In the genomic region with DNA sequence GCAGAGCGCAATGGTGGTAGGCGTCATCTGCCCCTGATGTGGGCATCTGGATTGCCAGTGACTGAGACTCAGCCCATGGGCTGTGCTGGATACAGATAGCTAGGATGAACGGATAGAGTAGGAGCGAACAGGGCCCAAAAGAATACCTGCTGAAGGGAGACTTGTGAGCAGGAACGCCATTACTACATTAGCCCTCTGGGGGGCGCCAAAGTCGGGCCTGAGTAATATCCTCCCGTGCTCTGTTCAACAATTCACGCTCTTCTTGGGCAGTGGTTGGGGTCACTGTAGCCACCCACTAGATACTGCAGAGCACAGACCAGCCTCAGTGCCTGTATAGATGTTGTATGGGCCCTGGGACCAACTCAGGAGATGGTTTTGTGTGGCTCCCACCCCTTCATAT, we compare ENCODE assay signal across 10 mouse cellular contexts. TPM values are rescaled to one million over a fixed set of nuclear protein-coding genes. Genes with fewer than 3 reads are reported as not detected.
DNase-seq lines count a peak whose midpoint lies in the region; TF ChIP-seq lines count a peak whose summit lies in the region.
"Had no signal": no experiment of that assay in that cellular context is flagged by ENCODE, and none has a peak within 500 bp of the region (broad histone marks: within the 10 kb centered on the region; RNA-seq: fewer than 3 reads in every experiment).

No protein-coding gene starts in this region.

- no peak overlapping the region for H3K9ac ChIP-seq in ES-Bruce4 (ENCODE audit: low read depth, poor library complexity, severe bottlenecking)
- H3K9ac ChIP-seq: limb, embryonic 15.5 days had no signal

- H3K36me3 ChIP-seq in ES-Bruce4 (ENCODE audit: control insufficient read depth, insufficient read depth, low read length, poor library complexity, severe bottlenecking), result no peaks in the 10 kb centered on the region
- H3K36me3 ChIP-seq: limb, embryonic 15.5 days had no signal

- no peak for TF ChIP-seq EP300 in ES-Bruce4 (IDR thresholded peaks at IDR 0.05; ENCODE audit: insufficient read depth, low read depth, low read length)

- WGBS in bone marrow, adult 2 months, result 30% methylated on average over 9 of the region's 9 CpGs

- H3K4me3 ChIP-seq in ES-Bruce4 (ENCODE audit: low read depth, low read length), result no peak overlapping the region
- no peak overlapping the region for H3K4me3 ChIP-seq in bone marrow, adult 2 months (replicated peaks; ENCODE audit: control insufficient read depth, low read depth, low read length)
- H3K4me3 ChIP-seq: limb, embryonic 15.5 days had no signal

- no peak for TF ChIP-seq POLR2A in ES-Bruce4 (IDR thresholded peaks at IDR 0.05; ENCODE audit: insufficient read depth, low read length)
- TF ChIP-seq POLR2A in bone marrow, adult 2 months (IDR thresholded peaks at IDR 0.05; ENCODE audit: borderline replicate concordance, control insufficient read depth, low read depth, low read length), result no peak

- intact Hi-C loops in left cerebral cortex, postnatal 4 days (cut with DNase I), result no loop called here
- intact Hi-C loops in left cerebral cortex, postnatal 25 days (cut with DNase I), result loop anchor here (5.0 kb wide), 1 partner anchor 71 kb away; no protein-coding TSS in a partner anchor

- H3K9me3 ChIP-seq in ES-Bruce4 (replicated peaks; ENCODE audit: control insufficient read depth, insufficient read depth, low read length, poor library complexity, severe bottlenecking), result no peaks in the 10 kb centered on the region
- H3K9me3 ChIP-seq: limb, embryonic 15.5 days had no signal

- peak; percentile 45 for DNase-seq in left cerebral cortex, postnatal 4 days
- DNase-seq in left cerebral cortex, postnatal 25 days (ENCODE audit: low spot score in 2 of 2), result no peak
- DNase-seq in induced T-regulatory cell, adult 2 months (ENCODE audit: low read depth), result peak; percentile 34
- DNase-seq in heart, adult 9 months (ENCODE audit: low spot score in 2 of 2), result no peak
- DNase-seq in right cerebral cortex, postnatal 10 days (ENCODE audit: low spot score in 2 of 2), result no peak
- DNase-seq: heart, postnatal 14 days; kidney, postnatal 25 days had no signal

- peak; percentile 71 for TF ChIP-seq CTCF in ES-Bruce4 (IDR thresholded peaks at IDR 0.05; ENCODE audit: low read depth, low read length)
- TF ChIP-seq CTCF in bone marrow, adult 2 months (IDR thresholded peaks at IDR 0.05; ENCODE audit: control insufficient read depth, insufficient read depth, low read length), result peak; percentile 30; the same call in 1 of the 2 replicates

- H3K27me3 ChIP-seq in ES-Bruce4 (ENCODE audit: control insufficient read depth, insufficient read depth, low read length, poor library complexity, severe bottlenecking), result no peaks in the 10 kb centered on the region

- no peaks in the 10 kb centered on the region for H3K4me1 ChIP-seq in ES-Bruce4 (ENCODE audit: control insufficient read depth, insufficient read depth, low read length)
- no peaks in the 10 kb centered on the region for H3K4me1 ChIP-seq in bone marrow, adult 2 months (ENCODE audit: control insufficient read depth, insufficient read depth, low read length)

- H3K27ac ChIP-seq in ES-Bruce4 (ENCODE audit: insufficient read depth, low read length), result no peak overlapping the region
- no peak overlapping the region for H3K27ac ChIP-seq in bone marrow, adult 2 months (ENCODE audit: control insufficient read depth, insufficient read depth, low read depth, low read length, poor library complexity)
- H3K27ac ChIP-seq: limb, embryonic 15.5 days had no signal

RNA-seq across cellular contexts. Expression of gene Zdhhc22, which starts 9.1 kb away (rescaled TPM):
- total RNA-seq in left cerebral cortex, postnatal 4 days (2021), result 10 to 100 TPM; 15.8 to 19.0 TPM
- 10 to 100 TPM; 51.9 to 54.0 TPM for total RNA-seq in left cerebral cortex, postnatal 25 days (2021)
- not detected in 2 replicates for polyA plus RNA-seq in ES-Bruce4 (2011; ENCODE audit: insufficient read depth, insufficient read length, low read depth, missing spikeins)
- polyA plus RNA-seq in bone marrow, adult 2 months (2011; ENCODE audit: insufficient read depth, insufficient read length, low replicate concordance, missing spikeins), result not detected in 2 replicates
- total RNA-seq: heart, postnatal 14 days had no signal
- polyA plus RNA-seq: limb, embryonic 15.5 days had no signal

RNA-seq across cellular contexts. Expression of gene Cipc, which starts 34.3 kb away (rescaled TPM):
- total RNA-seq in left cerebral cortex, postnatal 4 days (2021), result 10 to 100 TPM; 56.9 to 60.6 TPM
- total RNA-seq in left cerebral cortex, postnatal 25 days (2021), result 10 to 100 TPM; 79.9 to 87.8 TPM
- polyA plus RNA-seq in ES-Bruce4 (2011; ENCODE audit: insufficient read depth, insufficient read length, low read depth, missing spikeins), result 21.2 and 23.5 TPM in 2 replicates
- 5.5 and 5.9 TPM in 2 replicates for polyA plus RNA-seq in bone marrow, adult 2 months (2011; ENCODE audit: insufficient read depth, insufficient read length, low replicate concordance, missing spikeins)

RNA-seq across cellular contexts. Expression of gene Tmem63c, which starts 40.0 kb away (rescaled TPM):
- total RNA-seq in left cerebral cortex, postnatal 4 days (2021), result 10 to 100 TPM; 29.5 to 30.1 TPM
- total RNA-seq in left cerebral cortex, postnatal 25 days (2021), result 10 to 100 TPM; 42.0 to 45.8 TPM
- polyA plus RNA-seq in ES-Bruce4 (2011; ENCODE audit: insufficient read depth, insufficient read length, low read depth, missing spikeins), result 0.99 and 1.1 TPM in 2 replicates
- not detected in 2 replicates for polyA plus RNA-seq in bone marrow, adult 2 months (2011; ENCODE audit: insufficient read depth, insufficient read length, low replicate concordance, missing spikeins)
- polyA plus RNA-seq: limb, embryonic 15.5 days had no signal

Comparison
In these comparisons a context has a peak if more than half of its experiments do, and no peak if none do; other contexts are left out.
1. DNase-seq: peak in left cerebral cortex, postnatal 4 days (single experiment) and induced T-regulatory cell, adult 2 months (single experiment); none in left cerebral cortex, postnatal 25 days (0 of 2), heart, adult 9 months (0 of 2) and right cerebral cortex, postnatal 10 days (0 of 2).